Mouse (Mus musculus) thymus, postnatal 4 days (tissue): ENCODE measurements around the gene Gm26661.

Experiments
- DNase-seq: peaks from one replicate; pipeline ENCODE4 v3.0.0; 2021

Gm26661 gene

DNA sequence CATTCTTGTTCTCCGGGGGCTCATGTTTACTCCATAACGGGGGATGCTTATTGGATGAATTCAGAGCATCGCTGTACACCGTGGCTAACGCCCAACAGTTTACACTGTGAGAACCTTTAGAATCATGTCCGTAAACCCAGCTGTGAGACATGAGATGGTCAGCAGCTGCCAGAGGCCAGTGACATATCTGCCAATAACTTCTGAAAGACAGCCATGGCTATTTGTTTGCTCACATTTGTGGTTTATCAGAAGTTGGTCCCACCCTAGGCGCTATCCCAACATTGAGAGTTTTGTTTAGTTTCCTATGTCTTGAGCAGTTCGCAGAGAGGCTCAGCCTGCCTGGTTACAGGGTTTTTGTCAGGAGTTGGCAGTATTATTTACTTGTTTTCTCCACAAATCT, 30.0 kb downstream of the Gm26661 start:
- no peak for DNase-seq

DNA sequence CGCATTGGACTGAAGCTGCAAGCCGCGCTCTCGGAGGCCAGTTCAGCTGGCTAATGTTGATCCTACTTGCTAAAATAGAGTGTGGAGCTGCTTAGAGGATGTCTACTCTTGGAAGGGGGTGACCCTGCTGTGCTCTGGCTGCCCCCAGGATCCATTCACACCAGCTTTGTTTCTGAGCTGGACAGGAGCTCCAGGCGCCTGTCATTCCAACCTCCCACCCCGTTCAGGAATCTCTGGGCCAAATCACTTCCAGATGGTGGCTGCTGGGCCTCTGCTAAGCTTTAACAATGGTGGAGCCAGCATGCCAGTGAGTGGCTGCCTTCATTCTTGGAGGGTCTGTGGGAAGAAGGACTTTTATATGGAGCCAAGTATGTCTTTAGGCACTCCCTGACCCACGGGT, 31.3 kb downstream of the Gm26661 start:
- DNase-seq: no peak

DNA sequence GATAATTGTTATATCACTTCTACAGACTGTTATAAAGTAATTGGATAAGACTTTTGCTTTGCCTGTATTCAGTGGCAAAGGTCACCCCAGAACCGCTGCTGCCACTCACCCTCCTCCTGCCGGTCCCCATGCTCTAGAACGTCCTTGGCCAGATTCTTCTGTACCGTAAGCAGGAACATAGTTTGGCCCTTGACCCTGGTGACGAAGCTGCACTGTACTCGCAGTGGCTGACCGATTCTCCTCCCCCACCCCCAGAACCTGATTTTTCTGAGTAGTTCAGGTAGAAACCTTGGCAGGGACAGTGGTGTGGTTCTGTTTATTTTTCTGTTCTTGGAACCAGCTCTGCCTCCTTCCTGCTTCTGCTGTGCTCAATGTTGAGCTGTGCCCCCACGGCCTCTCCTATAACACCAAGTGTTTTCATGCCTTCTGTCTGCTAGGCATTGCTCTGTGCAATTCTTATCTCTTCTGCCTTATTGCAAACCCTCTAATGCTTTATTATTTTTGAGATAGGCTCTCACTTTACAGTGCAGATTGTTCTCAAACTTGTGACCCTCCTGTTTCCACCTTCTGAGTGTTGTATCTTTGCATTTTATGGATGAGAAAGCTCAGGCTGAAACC, 33.4 kb downstream of the Gm26661 start:
- DNase-seq: no peak

DNA sequence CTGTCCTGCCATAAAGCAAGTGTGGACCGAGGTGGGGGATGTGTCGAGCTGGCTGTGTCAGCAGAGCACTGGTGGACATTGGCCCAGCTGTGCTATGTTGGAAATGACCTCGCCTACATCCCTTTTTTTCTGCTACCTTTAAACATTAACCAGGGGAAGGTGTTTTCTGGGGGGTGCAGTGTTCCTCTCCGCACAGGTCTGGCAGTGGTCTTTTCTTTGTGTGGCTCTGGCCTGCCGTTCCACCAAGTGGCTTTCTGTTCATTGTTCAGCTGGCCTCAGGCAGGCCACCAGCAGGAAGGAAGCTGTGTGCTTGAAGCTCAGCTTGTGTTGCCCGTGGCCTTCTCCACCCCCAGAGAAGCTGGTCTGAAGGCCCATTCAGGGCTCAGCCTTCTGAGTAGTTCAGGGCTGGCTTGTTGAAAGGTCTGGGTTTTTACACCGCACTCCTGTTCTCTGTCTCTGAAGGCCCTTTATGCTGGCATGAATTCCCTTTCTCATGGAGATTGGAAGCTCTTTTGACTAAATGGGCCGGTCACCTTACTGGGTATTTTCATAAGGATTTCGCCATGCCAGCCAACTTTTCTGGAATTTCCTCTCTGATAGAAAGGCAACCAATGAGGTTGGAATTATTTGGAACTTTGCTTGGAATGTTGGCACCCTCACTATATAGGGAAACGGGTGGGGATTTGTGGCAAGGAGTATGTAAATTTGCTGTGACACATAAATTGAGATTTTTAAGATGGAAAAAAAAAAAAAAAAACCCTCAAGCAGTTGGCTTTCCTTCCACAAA, 35.0 kb downstream of the Gm26661 start:
- no peak for DNase-seq

DNA sequence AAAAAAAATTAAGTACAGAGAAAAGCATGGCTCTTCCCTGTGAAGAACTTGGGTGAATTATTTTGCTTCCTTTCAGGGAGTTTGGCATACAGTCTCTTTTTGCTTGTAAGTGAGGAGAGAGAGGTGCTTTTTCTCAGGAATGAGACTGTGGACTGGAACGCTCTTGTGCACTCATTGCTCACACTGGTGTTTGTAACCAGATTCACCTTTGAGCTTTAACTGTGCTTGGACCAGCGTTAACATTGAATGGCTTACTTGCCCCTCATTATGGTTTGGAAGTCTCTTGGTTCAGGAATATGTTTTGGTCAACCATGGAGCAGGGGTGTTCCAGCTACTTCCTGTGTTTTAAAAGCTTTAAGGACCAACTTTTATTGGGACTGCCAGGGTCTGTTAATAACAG, 37.8 kb downstream of the Gm26661 start:
- DNase-seq: no peak

DNA sequence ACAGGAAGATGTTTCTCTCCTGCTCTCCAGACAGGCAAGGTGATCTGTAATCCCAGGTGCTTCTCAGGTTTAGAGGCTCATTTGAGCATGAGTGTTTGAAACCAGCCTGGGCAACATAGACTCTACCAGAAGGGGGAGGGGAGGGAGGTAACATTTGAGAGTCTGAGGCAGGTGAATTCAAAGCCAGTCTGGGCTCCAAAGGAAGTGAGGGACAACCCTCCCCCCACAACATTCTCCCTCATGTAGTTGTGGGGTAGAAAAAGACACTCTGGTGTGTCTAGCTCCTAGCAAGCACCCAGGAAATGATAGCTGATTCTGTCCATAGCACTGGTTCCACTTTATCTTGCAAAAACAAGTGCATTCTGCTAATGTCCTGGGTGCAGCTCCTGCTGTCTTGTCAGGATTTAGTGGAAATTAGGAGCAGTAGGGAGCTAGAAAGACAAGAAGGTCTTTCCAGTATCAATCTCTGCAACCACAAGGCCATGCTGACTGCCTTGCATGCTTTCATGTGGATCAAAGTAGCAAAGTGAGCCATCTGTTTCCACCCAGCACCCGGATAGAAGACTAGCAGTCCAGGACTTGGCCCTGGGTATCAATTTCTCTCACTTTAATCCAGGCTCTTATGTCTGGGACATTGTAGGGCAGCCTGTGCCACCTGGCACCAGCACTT, 40.5 kb downstream of the Gm26661 start:
- no peak for DNase-seq

DNA sequence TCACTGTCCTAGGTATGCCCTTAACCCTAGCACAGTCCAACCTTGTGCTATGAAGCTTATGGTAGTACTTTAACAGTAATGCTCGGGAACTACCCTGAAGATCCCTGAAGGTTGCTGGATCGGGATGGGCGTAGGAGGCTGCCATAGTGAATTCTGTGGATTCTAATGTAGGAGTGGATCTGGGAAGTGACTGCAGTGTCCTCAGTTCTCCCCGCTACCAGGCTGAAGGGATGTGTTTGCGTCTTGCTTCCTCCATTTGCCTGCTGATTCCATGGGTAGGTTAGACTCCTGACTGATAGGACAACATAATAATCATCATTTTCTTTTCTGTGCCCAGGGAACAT, 41.0 kb downstream of the Gm26661 start:
- no peak for DNase-seq

DNA sequence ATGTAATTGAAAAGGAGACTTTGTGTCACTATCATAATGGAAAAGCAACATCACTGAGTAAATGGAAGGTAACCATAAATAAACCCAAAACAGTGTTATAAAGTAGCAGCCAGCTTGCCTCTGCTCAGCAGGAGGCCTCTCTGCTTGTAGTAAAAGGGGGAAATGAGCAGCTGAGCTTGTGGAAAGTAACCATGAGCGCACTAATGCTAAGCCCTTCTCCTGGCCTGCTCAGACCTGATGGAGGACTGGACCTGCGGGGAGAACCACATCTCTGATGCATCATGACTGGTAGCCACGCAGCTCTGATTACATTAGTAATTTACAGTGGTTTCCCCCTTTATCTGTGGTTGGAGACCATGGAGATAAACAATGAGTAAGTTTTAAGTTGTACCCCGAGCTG, 42.1 kb downstream of the Gm26661 start:
- DNase-seq: no peak

DNA sequence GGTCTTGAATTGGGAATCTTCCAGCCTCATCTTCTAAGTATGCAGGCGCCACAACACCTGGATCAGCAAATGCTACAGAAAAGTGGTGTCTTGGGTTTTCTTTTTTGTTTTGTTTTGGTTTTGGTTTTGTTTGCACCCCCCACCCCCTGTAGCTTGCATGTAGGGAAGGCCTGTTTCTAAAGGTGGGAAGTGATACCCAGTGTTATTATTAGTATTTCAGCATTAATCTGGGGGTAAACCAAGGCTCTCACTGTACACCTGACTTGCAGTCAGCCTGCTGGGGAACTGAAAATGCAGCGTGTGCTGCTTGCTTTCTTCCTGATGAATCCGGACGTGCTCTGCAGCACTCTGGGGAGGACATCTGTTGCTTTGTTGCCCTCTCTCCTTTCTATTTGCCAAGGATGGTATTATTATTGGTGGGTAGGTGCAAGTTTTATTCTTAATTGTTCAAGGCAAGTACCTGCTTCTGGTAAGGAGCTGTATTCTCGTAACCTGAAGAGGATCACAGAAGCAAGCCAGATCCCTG, 47.2 kb downstream of the Gm26661 start:
- DNase-seq: no peak

DNA sequence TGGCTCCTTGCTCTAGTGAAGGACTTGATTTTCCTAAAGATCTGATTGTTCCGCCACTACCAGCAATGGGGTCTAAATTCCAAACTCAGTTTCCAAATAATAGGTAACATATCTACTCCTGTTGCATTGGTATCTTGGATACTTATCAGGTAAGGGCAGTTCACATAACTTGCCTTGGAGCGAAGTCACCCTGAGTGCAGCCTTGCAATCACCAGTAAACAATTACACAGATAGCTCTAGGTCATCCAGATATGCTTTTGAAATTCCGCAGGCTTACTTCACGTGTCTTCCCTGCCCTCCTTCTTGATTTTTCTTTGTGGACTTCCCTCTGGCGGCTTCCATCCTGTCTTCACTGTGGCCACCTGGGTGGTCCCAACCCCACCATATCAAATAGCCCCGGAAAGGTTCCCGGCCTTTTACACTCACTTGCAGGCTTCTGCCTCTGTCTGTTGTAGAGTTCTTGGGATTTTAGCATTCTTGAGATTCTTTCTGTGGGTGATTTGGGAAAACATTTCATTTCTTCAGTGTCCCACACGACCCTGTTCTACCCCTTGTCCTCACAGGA, 48.6 kb downstream of the Gm26661 start:
- DNase-seq: no peak
